Mouse (Mus musculus): ENCODE results near the gene Map2.

GRCm38 (mm10) chr1:66468704-66469020 lies 293.6 kb downstream of the Map2 start:
- TF ChIP-seq CTCF (conservative IDR thresholded peaks at IDR 0.05; ENCODE audit: low read length), result no peak
- TF ChIP-seq POU5F1 (IDR thresholded peaks at IDR 0.05; ENCODE audit: borderline replicate concordance, low read length), result no peak

All from E14TG2a.4 (cell line).